Mouse (Mus musculus) thymus, adult 2 months (tissue): ENCODE data around the gene Skp1a.
"Not testable (repeated sequence)": the region's sequence is repeated elsewhere in the genome, so short reads cannot be mapped to it uniquely, and the experiment has no call there.

Experiments used
- CTCF ChIP-seq: fragments of 200-500 bp; IDR thresholded peaks from 2 replicates; pipeline ENCODE4 v1.5.1; 2012; ENCODE audit warnings: mild to moderate bottlenecking, control low read depth, low read length, moderate library complexity, borderline replicate concordance; ENCODE audit not compliant: control insufficient read depth, poor library complexity, insufficient read depth; ENCODE audit errors: extremely low read depth
- POLR2A ChIP-seq: fragments of 200-500 bp; IDR thresholded peaks from 2 replicates; pipeline ENCODE4 v1.6.1; 2012; ENCODE audit warnings: mild to moderate bottlenecking, low read length, control low read depth, moderate library complexity; ENCODE audit not compliant: control insufficient read depth, poor library complexity, insufficient read depth; ENCODE audit errors: extremely low read depth

DNA sequence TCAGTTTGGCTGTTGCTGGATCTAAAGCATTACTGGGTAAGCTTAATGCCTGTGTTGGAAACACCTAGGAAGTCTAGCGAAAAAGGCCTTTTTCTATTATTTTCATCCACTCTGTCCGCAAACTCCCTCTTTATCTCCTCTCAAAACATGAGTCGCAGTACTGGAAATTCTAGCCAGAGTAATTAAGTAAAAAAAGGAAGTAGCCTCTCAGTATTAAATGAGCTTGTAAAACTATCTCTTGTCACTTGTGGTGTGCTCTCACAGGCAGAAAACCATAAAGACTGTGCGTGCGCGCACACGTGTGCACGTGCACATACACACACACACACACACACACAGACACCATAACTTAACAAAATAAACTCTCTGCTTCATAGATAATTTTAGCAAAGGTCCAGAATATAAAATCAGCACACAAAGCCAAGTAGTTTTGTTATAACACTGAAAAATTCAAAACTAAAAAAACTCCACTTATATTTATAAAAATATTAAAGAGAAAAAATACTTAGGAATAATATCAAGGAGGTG, 35.2 kb upstream of the Skp1a start:
- not testable (repeated sequence) for TF ChIP-seq CTCF, POLR2A
